Mouse (Mus musculus): Measurements from ENCODE around the gene Actn4.

Gene Actn4

GRCm38 (mm10) chr7:28950346-28951037 lies 11.6 kb downstream of the Actn4 start:
- DNase-seq (ENCODE audit: low spot score in 2 of 2) = no peak

- DNase-seq (ENCODE audit: low spot score in 2 of 2) = no peak
These were observed 12.8 kb downstream of the Actn4 start for GRCm38 (mm10) chr7:28949298-28949697.

- no peak for DNase-seq (ENCODE audit: low spot score in 2 of 2)
These were observed 13.4 kb downstream of the Actn4 start for GRCm38 (mm10) chr7:28948746-28949145.

- DNase-seq (ENCODE audit: low spot score in 2 of 2) = no peak
These were observed 15.9 kb downstream of the Actn4 start for GRCm38 (mm10) chr7:28946271-28946610.

GRCm38 (mm10) chr7:28945416-28946270 lies 16.5 kb downstream of the Actn4 start:
- DNase-seq (ENCODE audit: low spot score in 2 of 2) = no peak

GRCm38 (mm10) chr7:28944756-28945415 lies 17.3 kb downstream of the Actn4 start:
- DNase-seq (ENCODE audit: low spot score in 2 of 2) = no peak

GRCm38 (mm10) chr7:28943451-28944180 lies 18.5 kb downstream of the Actn4 start:
- DNase-seq (ENCODE audit: low spot score in 2 of 2) = no peak

- no peak for DNase-seq (ENCODE audit: low spot score in 2 of 2)
These were observed 20.6 kb downstream of the Actn4 start for GRCm38 (mm10) chr7:28941542-28941941.

- no peak for DNase-seq (ENCODE audit: low spot score in 2 of 2)
These were observed 21.0 kb downstream of the Actn4 start for GRCm38 (mm10) chr7:28941129-28941528.

- DNase-seq (ENCODE audit: low spot score in 2 of 2) = no peak
These were observed 22.5 kb downstream of the Actn4 start for GRCm38 (mm10) chr7:28939418-28940183.

GRCm38 (mm10) chr7:28938654-28939053 lies 23.5 kb downstream of the Actn4 start:
- no peak for DNase-seq (ENCODE audit: low spot score in 2 of 2)

GRCm38 (mm10) chr7:28936787-28937186 lies 25.4 kb downstream of the Actn4 start:
- no peak for DNase-seq (ENCODE audit: low spot score in 2 of 2)

GRCm38 (mm10) chr7:28933825-28934224 lies 28.3 kb downstream of the Actn4 start:
- DNase-seq (ENCODE audit: low spot score in 2 of 2) = no peak

GRCm38 (mm10) chr7:28932421-28933041 lies 29.6 kb downstream of the Actn4 start:
- no peak for DNase-seq (ENCODE audit: low spot score in 2 of 2)

GRCm38 (mm10) chr7:28931695-28932039 lies 30.5 kb downstream of the Actn4 start:
- DNase-seq (ENCODE audit: low spot score in 2 of 2) = no peak

- DNase-seq (ENCODE audit: low spot score in 2 of 2) = no peak
These were observed 31.0 kb downstream of the Actn4 start for GRCm38 (mm10) chr7:28931032-28931694.

- DNase-seq (ENCODE audit: low spot score in 2 of 2) = no peak
These were observed 31.7 kb downstream of the Actn4 start for GRCm38 (mm10) chr7:28930320-28931031.

GRCm38 (mm10) chr7:28929381-28929780 lies 32.8 kb downstream of the Actn4 start:
- DNase-seq (ENCODE audit: low spot score in 2 of 2) = no peak

GRCm38 (mm10) chr7:28926172-28926571 lies 36.0 kb downstream of the Actn4 start:
- DNase-seq (ENCODE audit: low spot score in 2 of 2) = no peak

GRCm38 (mm10) chr7:28925317-28925716 lies 36.8 kb downstream of the Actn4 start:
- no peak for DNase-seq (ENCODE audit: low spot score in 2 of 2)
